Mouse (Mus musculus) small intestine, adult 2 months (tissue): Measurements from ENCODE around the gene Orai2.

Experiments used
- CTCF ChIP-seq: fragments of 200-500 bp; IDR thresholded peaks from 2 replicates; pipeline ENCODE4 v1.5.1; 2012; ENCODE audit warnings: low read depth, mild to moderate bottlenecking, control low read depth, inconsistent platforms, low read length, moderate library complexity, mixed read lengths; ENCODE audit not compliant: insufficient replicate concordance, insufficient read length; ENCODE audit errors: extremely low read depth
- POLR2A ChIP-seq: fragments of 200-500 bp; IDR thresholded peaks from 2 replicates; pipeline ENCODE4 v1.6.1; 2012; ENCODE audit warnings: low read depth, mild to moderate bottlenecking, control low read depth, inconsistent platforms, low read length, moderate library complexity

GRCm38 (mm10) chr5:136182830-136183229 is 12.3 kb upstream of the Orai2 start:
- TF ChIP-seq CTCF (no peak), POLR2A (no peak)
